18 mouse cellular contexts compared by ENCODE assay signal in genomic region chr3:65432236-65432635, GRCm38 (mm10). TPM values are rescaled to one million over a fixed set of nuclear protein-coding genes. Genes with fewer than 3 reads are reported as not detected.
DNase-seq lines count a peak whose midpoint lies in the region; ATAC-seq and TF ChIP-seq lines count a peak whose summit lies in the region.
"Had no signal": no experiment of that assay in that cellular context is flagged by ENCODE, and none has a peak within 500 bp of the region (broad histone marks: within the 10 kb centered on the region; RNA-seq: fewer than 3 reads in every experiment).

No protein-coding gene starts in this region.

- no peak for ATAC-seq in CD4-positive, CD25-positive, alpha-beta regulatory T cell, adult 4 months
- ATAC-seq in liver, postnatal 0 days = no peak
- no peak for ATAC-seq in liver, embryonic 11.5 days (replicated peaks; ENCODE audit: low FRiP score)
- ATAC-seq: intestine, postnatal 0 days had no signal

- DNase-seq in CD4-positive, CD25-positive, alpha-beta regulatory T cell, adult 2 months (ENCODE audit: low read depth, low spot score) = peak; percentile 9
- DNase-seq in liver, postnatal 0 days = no peak
- no peak for DNase-seq in liver, embryonic 11.5 days (ENCODE audit: low spot score)
- no peak for DNase-seq in ES-E14 (ENCODE audit: low read depth, low spot score)
- no peak for DNase-seq in gastrocnemius, adult 18-20 months (ENCODE audit: low spot score)
- DNase-seq in layer of hippocampus, adult 9-10 months (ENCODE audit: low spot score) = no peak
- DNase-seq: cerebellum, adult 2 months; kidney, postnatal 14 days; layer of hippocampus, postnatal 36 days; lung, postnatal 36 days had no signal

- no peak overlapping the region for H3K9ac ChIP-seq in liver, postnatal 0 days (replicated peaks)
- H3K9ac ChIP-seq in liver, embryonic 11.5 days (ENCODE audit: low read depth, low read length) = no peak overlapping the region
- H3K9ac ChIP-seq in ES-E14 (ENCODE audit: insufficient read depth, low read depth, low read length, poor library complexity, severe bottlenecking) = no peak overlapping the region
- H3K9ac ChIP-seq: heart, embryonic 15.5 days; hindbrain, embryonic 13.5 days; liver, embryonic 15.5 days had no signal

- in situ Hi-C loops in ES-E14 (cut with MboI; ENCODE audit: low sequenced_read_pairs in 2 of 2, unreplicated experiment in 2 of 2) = no loop called here

- H3K4me2 ChIP-seq in liver, postnatal 0 days (ENCODE audit: low read depth, low read length) = no peak overlapping the region
- H3K4me2 ChIP-seq in liver, embryonic 11.5 days = no peak overlapping the region
- H3K4me2 ChIP-seq: heart, embryonic 15.5 days; hindbrain, embryonic 13.5 days; liver, embryonic 15.5 days had no signal

- no peak for TF ChIP-seq POLR2A in small intestine, adult 2 months (IDR thresholded peaks at IDR 0.05; ENCODE audit: low read depth, low read length)

- H3K27ac ChIP-seq in liver, postnatal 0 days (ENCODE audit: low read depth) = no peak overlapping the region
- H3K27ac ChIP-seq in liver, embryonic 11.5 days (ENCODE audit: low read depth, low read length) = no peak overlapping the region
- no peak overlapping the region for H3K27ac ChIP-seq in ES-E14 (ENCODE audit: insufficient read depth, low read depth, low read length, poor library complexity, severe bottlenecking)
- H3K27ac ChIP-seq in small intestine, adult 2 months (ENCODE audit: insufficient read depth, low read depth, low read length) = no peak overlapping the region
- H3K27ac ChIP-seq: heart, embryonic 15.5 days; hindbrain, embryonic 13.5 days; limb, embryonic 10.5 days; liver, embryonic 15.5 days; midbrain, embryonic 10.5 days had no signal

- no peaks in the 10 kb centered on the region for H3K9me3 ChIP-seq in liver, postnatal 0 days (ENCODE audit: low read length)
- H3K9me3 ChIP-seq in liver, embryonic 11.5 days (ENCODE audit: control insufficient read depth, low read length) = no peaks in the 10 kb centered on the region
- H3K9me3 ChIP-seq in ES-E14 (ENCODE audit: control insufficient read depth, insufficient read depth, low read depth, low read length) = no peaks in the 10 kb centered on the region
- H3K9me3 ChIP-seq: heart, embryonic 15.5 days; hindbrain, embryonic 13.5 days; limb, embryonic 10.5 days; liver, embryonic 15.5 days; midbrain, embryonic 10.5 days had no signal

- H3K27me3 ChIP-seq in liver, postnatal 0 days (ENCODE audit: insufficient read depth, low read length) = no peaks in the 10 kb centered on the region
- no peaks in the 10 kb centered on the region for H3K27me3 ChIP-seq in liver, embryonic 11.5 days (replicated peaks; ENCODE audit: control insufficient read depth, insufficient read depth, low read length)
- H3K27me3 ChIP-seq in small intestine, adult 2 months (ENCODE audit: control insufficient read depth, insufficient read depth, low read length) = no peaks in the 10 kb centered on the region
- H3K27me3 ChIP-seq: heart, embryonic 15.5 days; hindbrain, embryonic 13.5 days; liver, embryonic 15.5 days had no signal

- no peak for TF ChIP-seq EP300 in liver, postnatal 0 days (IDR thresholded peaks at IDR 0.05; ENCODE audit: low read depth)

- peak; percentile 35 for TF ChIP-seq CTCF in liver, postnatal 0 days (IDR thresholded peaks at IDR 0.05; ENCODE audit: low read depth)
- TF ChIP-seq CTCF in small intestine, adult 2 months (IDR thresholded peaks at IDR 0.05; ENCODE audit: extremely low read depth, insufficient read length, insufficient replicate concordance, low read depth, low read length) = peak; percentile 16; the same call in 1 of the 2 replicates

- 80% methylated on average over 5 of the region's 5 CpGs for WGBS in liver, postnatal 0 days (ENCODE audit: insufficient replicate concordance)
- WGBS in liver, embryonic 11.5 days = 85% methylated on average over 5 of the region's 5 CpGs
- WGBS in small intestine, adult 2 months = 94% methylated on average over 5 of the region's 5 CpGs

- H3K4me1 ChIP-seq in liver, postnatal 0 days (ENCODE audit: insufficient read depth) = no peaks in the 10 kb centered on the region
- H3K4me1 ChIP-seq in liver, embryonic 11.5 days (replicated peaks; ENCODE audit: control insufficient read depth, insufficient read depth, low read length) = no peaks in the 10 kb centered on the region; the same call in 1 of the 2 replicates
- H3K4me1 ChIP-seq in ES-E14 (ENCODE audit: control insufficient read depth in 2 of 2, insufficient read depth in 2 of 2, low read length in 2 of 2, poor library complexity in 1 of 2) = no peaks in the 10 kb centered on the region
- no peaks in the 10 kb centered on the region for H3K4me1 ChIP-seq in small intestine, adult 2 months (ENCODE audit: control insufficient read depth, insufficient read depth, insufficient read length, low read length)
- H3K4me1 ChIP-seq: hindbrain, embryonic 13.5 days; limb, embryonic 10.5 days; liver, embryonic 15.5 days; midbrain, embryonic 10.5 days had no signal

- no peak overlapping the region for H3K4me3 ChIP-seq in liver, postnatal 0 days (ENCODE audit: low read depth, low read length)
- H3K4me3 ChIP-seq in liver, embryonic 11.5 days (ENCODE audit: low read depth, low read length) = no peak overlapping the region
- H3K4me3 ChIP-seq in ES-E14 (ENCODE audit: insufficient read depth in 1 of 2, low read depth in 1 of 2, low read length in 2 of 2, poor library complexity in 1 of 2, severe bottlenecking in 1 of 2) = no peak overlapping the region
- H3K4me3 ChIP-seq in small intestine, adult 2 months (ENCODE audit: low read depth, low read length) = no peak overlapping the region
- H3K4me3 ChIP-seq: heart, embryonic 15.5 days; hindbrain, embryonic 13.5 days; limb, embryonic 10.5 days; liver, embryonic 15.5 days; midbrain, embryonic 10.5 days had no signal

- H3K36me3 ChIP-seq in liver, postnatal 0 days (replicated peaks; ENCODE audit: insufficient read depth, low read length) = no peaks in the 10 kb centered on the region
- H3K36me3 ChIP-seq in liver, embryonic 11.5 days (ENCODE audit: control insufficient read depth, insufficient read depth, low read length) = no peaks in the 10 kb centered on the region
- H3K36me3 ChIP-seq in ES-E14 (ENCODE audit: control insufficient read depth, insufficient read depth, low read length, poor library complexity, severe bottlenecking) = no peaks in the 10 kb centered on the region
- no peaks in the 10 kb centered on the region for H3K36me3 ChIP-seq in small intestine, adult 2 months (ENCODE audit: control insufficient read depth, insufficient read depth, low read length)
- H3K36me3 ChIP-seq: heart, embryonic 15.5 days; hindbrain, embryonic 13.5 days; limb, embryonic 10.5 days; liver, embryonic 15.5 days; midbrain, embryonic 10.5 days had no signal

TF ChIP-seq in ES-E14, 5 proteins besides CTCF, POLR2A, EP300 and RAD21:
- TF ChIP-seq ZC3H11A (IDR thresholded peaks at IDR 0.05; ENCODE audit: borderline replicate concordance, low read depth, low read length) (peak; percentile 16; the same call in 1 of the 2 replicates), ZNF384 (IDR thresholded peaks at IDR 0.05; ENCODE audit: low read depth, low read length) (no peak)

RNA-seq across cellular contexts. Expression of gene Ssr3, which starts 39.8 kb away (rescaled TPM):
- polyA plus RNA-seq in CD4-positive, CD25-positive, alpha-beta regulatory T cell, adult 4 months (2017; shearing (Covaris generic)) = 100 to 1,000 TPM; 125 to 130 TPM
- polyA plus RNA-seq in liver, postnatal 0 days (2015; fragmentation: Nextera tagmentation; extraction: Ambion mirVana) = 83.6 and 89.5 TPM in 2 replicates
- 228 and 245 TPM in 2 replicates for polyA plus RNA-seq in liver, embryonic 11.5 days (2014; fragmentation: Nextera tagmentation; extraction: Ambion mirVana)
- 224 and 251 TPM in 2 replicates for total RNA-seq in ES-E14 (2012; rRNA removed)
- polyA plus RNA-seq in small intestine, adult 2 months (2012; rRNA removed) = 18.1 and 27.3 TPM in 2 replicates
- 100 to 1,000 TPM; 132 to 153 TPM for total RNA-seq in gastrocnemius, adult 18-20 months (2021)
